Mouse (Mus musculus): Measurements from ENCODE around the gene Brpf3. TPM values are rescaled to one million over a fixed set of nuclear protein-coding genes. Genes with fewer than 3 reads are reported as not detected.
"Not testable (repeated sequence)": the region's sequence is repeated elsewhere in the genome, so short reads cannot be mapped to it uniquely, and the experiment has no call there.

The Brpf3 gene
- polyA plus RNA-seq, 1 experiment from 2014 or later, result 13.2 TPM

DNA sequence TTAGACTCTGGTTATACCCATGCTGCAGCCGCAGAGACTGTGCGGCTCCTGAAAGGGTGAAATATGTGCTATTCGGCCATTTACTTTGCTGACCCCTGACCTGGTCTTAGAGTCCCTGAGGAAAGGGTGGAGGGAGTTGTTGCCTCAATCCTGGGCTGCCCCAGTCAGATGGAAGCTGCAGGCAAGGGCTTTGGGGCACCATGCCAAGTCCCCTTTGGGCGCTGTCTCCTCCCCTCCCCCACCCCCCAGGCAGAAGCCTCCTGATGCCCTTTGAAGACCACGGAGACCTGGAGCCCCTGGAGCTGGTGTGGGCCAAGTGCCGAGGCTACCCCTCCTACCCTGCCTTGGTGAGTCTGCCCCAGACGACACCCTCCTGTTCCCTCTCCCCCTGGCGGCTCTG lies 30.2 kb downstream of the Brpf3 start:
- no peak overlapping the region for H3K27ac ChIP-seq (ENCODE audit: poor library complexity, severe bottlenecking)
- no peak for ATAC-seq (ENCODE audit: insufficient number of reproducible peaks, low FRiP score)

DNA sequence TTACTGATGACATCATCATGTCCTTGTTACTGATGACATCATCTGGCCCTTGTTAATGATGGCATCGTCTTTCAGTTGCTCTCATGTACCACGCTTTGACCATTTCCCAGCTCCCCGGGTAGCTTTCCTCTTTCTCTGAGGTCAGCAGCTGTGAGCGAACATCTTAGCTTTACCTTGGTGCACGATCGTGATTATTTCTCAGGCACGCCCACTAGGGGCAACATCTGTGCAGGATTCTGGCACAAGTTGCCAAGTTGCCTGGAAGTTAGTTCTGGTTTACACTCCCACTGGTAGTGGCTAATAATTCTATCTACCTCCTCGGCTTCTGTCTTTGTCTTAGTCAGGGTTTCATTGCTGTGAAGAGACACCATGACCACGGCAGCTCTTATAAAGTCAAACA lies 31.1 kb downstream of the Brpf3 start:
- H3K4me2 ChIP-seq, result no peak overlapping the region
- WGBS, result 79% methylated on average over 9 of the region's 9 CpGs
- no peak overlapping the region for H3K9ac ChIP-seq
- H3K27ac ChIP-seq (ENCODE audit: poor library complexity, severe bottlenecking), result no peak overlapping the region
- no peak overlapping the region for H3K4me3 ChIP-seq
- peaks cover 93% of the 10 kb centered on the region for H3K36me3 ChIP-seq
- no peaks in the 10 kb centered on the region for H3K27me3 ChIP-seq (replicated peaks)
- no peaks in the 10 kb centered on the region for H3K9me3 ChIP-seq (replicated peaks)
- no peak for ATAC-seq (ENCODE audit: insufficient number of reproducible peaks, low FRiP score)
- H3K4me1 ChIP-seq (replicated peaks), result peaks cover 49% of the 10 kb centered on the region

More for the DNA sequence above, 30.2 kb downstream of the Brpf3 start:
- no peak overlapping the region for H3K9ac ChIP-seq
- H3K9me3 ChIP-seq (replicated peaks), result no peaks in the 10 kb centered on the region
- H3K36me3 ChIP-seq, result peaks cover 91% of the 10 kb centered on the region
- H3K27me3 ChIP-seq (replicated peaks), result no peaks in the 10 kb centered on the region
- no peak overlapping the region for H3K4me2 ChIP-seq
- H3K4me1 ChIP-seq (replicated peaks), result peaks cover 49% of the 10 kb centered on the region
- no peak overlapping the region for H3K4me3 ChIP-seq
- WGBS, result 80% methylated on average over 8 of the region's 8 CpGs

DNA sequence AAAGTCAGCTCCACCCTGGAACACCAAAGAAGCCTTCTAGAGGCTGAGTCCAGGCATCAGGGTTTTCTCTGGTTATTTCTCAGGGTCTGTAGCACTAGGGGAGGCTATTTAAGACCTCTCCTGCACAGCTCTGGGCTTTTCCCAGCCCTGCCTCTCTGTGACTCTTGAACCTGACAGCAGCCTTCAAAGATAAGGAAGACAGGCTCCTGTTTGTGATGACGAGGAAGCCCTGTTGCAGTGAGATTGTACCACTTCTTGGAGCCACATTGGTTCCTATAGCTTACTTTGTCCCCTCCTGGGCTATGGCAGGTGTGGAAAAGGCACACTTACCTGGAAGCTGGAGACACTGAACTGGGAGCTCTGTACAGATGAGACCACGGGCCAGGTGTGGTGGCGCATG lies 32.0 kb downstream of the Brpf3 start:
- Histone ChIP-seq H3K36me3 (peaks cover 94% of the 10 kb centered on the region), H3K9me3 (replicated peaks) (no peaks in the 10 kb centered on the region), H3K27me3 (replicated peaks) (no peaks in the 10 kb centered on the region), H3K4me3 (no peak overlapping the region), H3K9ac (no peak overlapping the region), H3K4me1 (replicated peaks) (peaks cover 49% of the 10 kb centered on the region), H3K27ac (ENCODE audit: poor library complexity, severe bottlenecking) (peak overlapping the region; percentile 56), H3K4me2 (no peak overlapping the region)
- peak; percentile 70 for ATAC-seq (ENCODE audit: insufficient number of reproducible peaks, low FRiP score)
- 65% methylated on average over 3 of the region's 3 CpGs for WGBS

DNA sequence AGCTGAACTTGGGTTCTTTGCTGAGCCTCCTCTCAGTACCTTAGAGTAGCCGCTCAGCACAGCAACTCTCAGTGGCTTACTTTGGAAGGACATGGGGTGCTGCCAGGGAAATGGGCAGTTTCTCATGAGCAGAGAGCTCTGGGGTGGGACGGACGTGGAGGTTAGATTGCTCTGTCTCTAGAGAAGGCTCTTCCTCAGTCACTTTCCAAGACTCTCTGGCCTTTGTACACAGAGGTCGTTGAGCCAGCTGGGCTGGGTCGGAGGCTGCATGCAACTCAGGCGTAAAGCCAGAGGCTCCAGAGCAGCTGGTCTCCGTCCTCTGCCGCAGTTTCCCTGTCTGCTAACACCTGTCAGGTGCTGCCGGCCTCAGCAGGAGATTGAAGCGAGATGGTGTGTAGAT lies 33.8 kb downstream of the Brpf3 start:
- no peaks in the 10 kb centered on the region for H3K9me3 ChIP-seq (replicated peaks)
- H3K9ac ChIP-seq, result no peak overlapping the region
- no peak overlapping the region; the same call in 1 of the 2 replicates for H3K27ac ChIP-seq (ENCODE audit: poor library complexity, severe bottlenecking)
- WGBS, result 55% methylated on average over 10 of the region's 10 CpGs
- no peaks in the 10 kb centered on the region for H3K27me3 ChIP-seq (replicated peaks)
- ATAC-seq (ENCODE audit: insufficient number of reproducible peaks, low FRiP score), result no peak
- H3K4me1 ChIP-seq (replicated peaks), result peaks cover 41% of the 10 kb centered on the region
- peaks cover 94% of the 10 kb centered on the region for H3K36me3 ChIP-seq
- no peak overlapping the region for H3K4me2 ChIP-seq
- H3K4me3 ChIP-seq, result no peak overlapping the region

DNA sequence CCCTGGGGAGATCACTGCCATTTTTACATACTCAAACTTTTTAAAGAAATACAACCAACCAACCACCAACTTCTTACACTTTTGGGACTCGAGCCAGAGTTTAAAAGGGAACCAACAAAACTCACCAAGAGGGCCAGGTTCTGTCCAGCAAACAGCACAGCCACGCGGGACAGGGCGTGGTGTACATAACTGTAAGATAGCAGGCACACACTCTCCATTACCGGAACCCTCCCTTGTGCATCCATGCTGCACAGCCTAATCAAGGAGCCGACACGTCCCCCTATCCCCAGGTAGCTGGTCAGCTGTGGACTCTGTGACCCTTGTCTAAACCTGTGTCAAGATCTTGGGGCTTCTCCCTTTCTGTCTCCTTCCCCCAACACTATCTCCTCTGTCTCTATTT lies 37.0 kb downstream of the Brpf3 start:
- H3K36me3 ChIP-seq, result peaks cover 76% of the 10 kb centered on the region
- H3K27ac ChIP-seq (ENCODE audit: poor library complexity, severe bottlenecking), result no peak overlapping the region
- ATAC-seq (ENCODE audit: insufficient number of reproducible peaks, low FRiP score), result no peak
- no peak overlapping the region for H3K4me3 ChIP-seq
- H3K9me3 ChIP-seq (replicated peaks), result peaks cover 11% of the 10 kb centered on the region
- 82% methylated on average over 7 of the region's 7 CpGs for WGBS
- peaks cover 15% of the 10 kb centered on the region for H3K4me1 ChIP-seq (replicated peaks)
- no peak overlapping the region for H3K9ac ChIP-seq
- no peaks in the 10 kb centered on the region for H3K27me3 ChIP-seq (replicated peaks)
- H3K4me2 ChIP-seq, result no peak overlapping the region

DNA sequence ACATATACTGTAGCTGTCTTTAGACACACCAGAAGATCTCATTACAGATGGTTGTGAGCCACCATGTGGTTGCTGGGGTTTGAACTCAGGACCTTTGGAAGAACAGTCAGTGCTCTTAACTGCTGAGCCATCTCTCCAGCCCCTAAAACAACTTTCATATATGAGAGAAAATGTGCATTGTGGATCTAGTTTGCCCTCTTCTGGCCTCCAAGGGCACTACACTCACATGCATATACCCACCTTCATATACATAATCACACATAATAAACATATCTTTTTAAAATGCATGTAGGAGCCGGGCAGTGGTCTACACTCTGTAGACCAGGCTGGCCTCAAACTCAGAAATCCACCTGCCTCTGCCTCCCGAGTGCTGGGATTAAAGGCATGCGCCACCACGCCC lies 41.1 kb downstream of the Brpf3 start:
- H3K4me3 ChIP-seq; H3K9ac ChIP-seq; H3K4me1 ChIP-seq (replicated peaks); H3K27ac ChIP-seq (ENCODE audit: poor library complexity, severe bottlenecking); H3K27me3 ChIP-seq (replicated peaks); H3K4me2 ChIP-seq; ATAC-seq (ENCODE audit: insufficient number of reproducible peaks, low FRiP score): not testable (repeated sequence)
- Histone ChIP-seq H3K9me3 (replicated peaks) (peaks cover 13% of the 10 kb centered on the region), H3K36me3 (peaks cover 41% of the 10 kb centered on the region)
- WGBS, result 96% methylated on average over 4 of the region's 4 CpGs

DNA sequence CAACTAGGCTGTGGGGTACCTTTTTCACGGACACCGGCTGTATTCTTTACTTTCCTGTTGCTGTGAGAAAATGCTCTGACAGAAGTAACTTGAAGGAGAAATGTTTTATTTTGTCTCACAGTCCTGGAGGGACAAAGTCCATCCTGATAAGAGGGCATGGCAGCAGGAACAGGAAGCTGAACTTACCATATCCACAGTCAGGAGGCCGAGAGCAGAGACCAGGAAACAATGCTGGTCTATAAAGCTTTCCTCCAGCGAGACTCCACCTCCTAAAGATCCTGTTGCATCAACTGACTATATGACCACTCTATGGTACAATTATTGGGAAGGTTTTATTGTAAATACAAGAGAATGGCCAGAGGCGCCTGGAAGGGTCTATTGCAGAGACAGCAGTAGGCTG lies 42.8 kb downstream of the Brpf3 start:
- ATAC-seq (ENCODE audit: insufficient number of reproducible peaks, low FRiP score), result no peak
- H3K4me1 ChIP-seq (replicated peaks), result peaks cover 15% of the 10 kb centered on the region
- H3K27ac ChIP-seq (ENCODE audit: poor library complexity, severe bottlenecking), result no peak overlapping the region
- peaks cover 13% of the 10 kb centered on the region for H3K9me3 ChIP-seq (replicated peaks)
- H3K9ac ChIP-seq, result no peak overlapping the region
- H3K4me2 ChIP-seq, result no peak overlapping the region
- no peak overlapping the region for H3K4me3 ChIP-seq
- WGBS, result 85% methylated on average over 5 of the region's 5 CpGs
- no peaks in the 10 kb centered on the region for H3K27me3 ChIP-seq (replicated peaks)
- peaks cover 24% of the 10 kb centered on the region for H3K36me3 ChIP-seq

DNA sequence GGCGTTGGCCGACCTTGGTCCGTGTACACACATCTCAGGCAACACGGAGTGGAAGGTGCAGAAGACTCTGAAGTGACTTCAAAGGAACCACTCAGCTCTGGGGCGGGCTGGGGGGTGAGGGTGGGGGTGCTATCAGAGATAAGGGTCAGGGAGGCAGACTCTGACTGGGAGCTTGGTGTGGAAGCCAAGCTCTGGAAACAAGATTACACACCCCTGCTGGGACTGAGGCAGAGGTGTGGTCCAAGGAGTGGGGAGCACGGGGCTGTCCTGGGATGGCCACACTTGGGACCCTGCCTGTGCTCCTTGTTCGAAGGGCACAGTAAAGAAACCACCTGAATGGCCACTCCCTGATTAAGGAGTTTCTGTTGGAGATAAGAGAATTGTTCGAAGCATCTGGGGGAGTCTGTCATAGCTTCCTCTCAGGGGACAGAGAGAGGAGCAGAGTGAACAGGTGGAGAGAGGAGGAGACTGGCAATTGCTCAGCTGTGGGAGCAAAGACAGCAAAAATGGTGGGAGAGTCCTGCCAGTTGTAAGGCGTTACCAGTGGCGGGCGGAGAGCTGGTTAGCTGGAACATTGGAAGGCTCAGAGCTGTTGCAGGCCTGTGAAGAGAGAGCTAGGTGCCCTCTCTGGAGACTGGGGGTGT lies 46.2 kb downstream of the Brpf3 start:
- Histone ChIP-seq H3K4me3 (no peak overlapping the region), H3K9ac (no peak overlapping the region), H3K36me3 (no peaks in the 10 kb centered on the region), H3K27ac (ENCODE audit: poor library complexity, severe bottlenecking) (no peak overlapping the region), H3K4me1 (replicated peaks) (peaks cover 15% of the 10 kb centered on the region), H3K4me2 (peak overlapping the region; percentile 29), H3K9me3 (replicated peaks) (peaks cover 8% of the 10 kb centered on the region), H3K27me3 (replicated peaks) (no peaks in the 10 kb centered on the region)
- WGBS, result 20% methylated on average over 11 of the region's 11 CpGs
- peak; percentile 57; the same call in 1 of the 2 replicates for ATAC-seq (ENCODE audit: insufficient number of reproducible peaks, low FRiP score)

DNA sequence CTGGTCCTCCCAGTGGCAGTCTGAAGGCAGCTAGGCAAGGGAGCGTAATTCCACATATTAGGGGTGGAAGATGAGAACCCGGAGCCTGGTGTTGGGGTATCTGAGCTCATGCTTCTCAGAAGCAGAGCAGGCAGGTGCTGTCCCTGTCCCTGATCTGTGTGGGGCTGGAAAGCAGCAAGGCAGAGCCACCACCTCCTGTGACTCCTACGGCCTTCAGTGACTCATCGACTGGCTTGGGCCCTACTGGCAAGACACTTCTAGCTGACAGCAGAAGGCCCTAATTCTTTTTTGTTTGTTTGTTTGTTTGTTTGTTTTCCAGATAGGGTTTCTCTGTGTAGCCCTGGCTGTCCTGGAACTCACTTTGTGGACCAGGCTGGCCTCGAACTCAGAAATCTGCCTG lies 49.6 kb downstream of the Brpf3 start:
- peaks cover 15% of the 10 kb centered on the region for H3K4me1 ChIP-seq (replicated peaks)
- H3K36me3 ChIP-seq, result no peaks in the 10 kb centered on the region
- H3K9ac ChIP-seq, result no peak overlapping the region
- no peak overlapping the region for H3K4me3 ChIP-seq
- H3K27ac ChIP-seq (ENCODE audit: poor library complexity, severe bottlenecking), result no peak overlapping the region
- 90% methylated on average over 5 of the region's 5 CpGs for WGBS
- 0 out of 2 replicates have a peak, but pooled peaks cover 3% of the 10 kb centered on the region for H3K9me3 ChIP-seq (replicated peaks)
- H3K27me3 ChIP-seq (replicated peaks), result no peaks in the 10 kb centered on the region
- no peak for ATAC-seq (ENCODE audit: insufficient number of reproducible peaks, low FRiP score)
- H3K4me2 ChIP-seq, result no peak overlapping the region

DNA sequence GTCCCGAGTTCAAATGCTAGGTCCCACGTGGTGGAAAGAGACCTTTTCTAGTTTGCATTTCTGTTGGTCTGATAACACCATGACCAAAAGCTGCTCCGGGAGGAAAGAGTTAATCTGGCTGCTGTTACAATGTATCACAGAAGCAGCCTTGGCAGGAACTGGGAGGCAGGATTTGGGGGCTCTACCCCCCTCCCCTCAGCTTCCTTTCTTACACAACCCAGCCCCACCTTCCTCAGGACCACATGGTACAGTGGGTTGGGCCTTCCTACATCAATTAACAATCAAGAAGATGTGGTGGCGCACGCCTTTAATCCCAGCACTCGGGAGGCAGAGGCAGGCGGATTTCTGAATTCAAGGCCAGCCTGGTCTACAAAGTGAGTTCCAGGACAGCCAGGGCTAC lies 53.5 kb downstream of the Brpf3 start:
- Histone ChIP-seq H3K4me1 (replicated peaks) (no peaks in the 10 kb centered on the region), H3K27me3 (replicated peaks) (no peaks in the 10 kb centered on the region), H3K9me3 (replicated peaks) (peaks cover 21% of the 10 kb centered on the region), H3K9ac (no peak overlapping the region), H3K27ac (ENCODE audit: poor library complexity, severe bottlenecking) (no peak overlapping the region), H3K36me3 (no peaks in the 10 kb centered on the region), H3K4me3 (no peak overlapping the region), H3K4me2 (no peak overlapping the region)
- 83% methylated on average over 7 of the region's 7 CpGs for WGBS
- no peak for ATAC-seq (ENCODE audit: insufficient number of reproducible peaks, low FRiP score)

DNA sequence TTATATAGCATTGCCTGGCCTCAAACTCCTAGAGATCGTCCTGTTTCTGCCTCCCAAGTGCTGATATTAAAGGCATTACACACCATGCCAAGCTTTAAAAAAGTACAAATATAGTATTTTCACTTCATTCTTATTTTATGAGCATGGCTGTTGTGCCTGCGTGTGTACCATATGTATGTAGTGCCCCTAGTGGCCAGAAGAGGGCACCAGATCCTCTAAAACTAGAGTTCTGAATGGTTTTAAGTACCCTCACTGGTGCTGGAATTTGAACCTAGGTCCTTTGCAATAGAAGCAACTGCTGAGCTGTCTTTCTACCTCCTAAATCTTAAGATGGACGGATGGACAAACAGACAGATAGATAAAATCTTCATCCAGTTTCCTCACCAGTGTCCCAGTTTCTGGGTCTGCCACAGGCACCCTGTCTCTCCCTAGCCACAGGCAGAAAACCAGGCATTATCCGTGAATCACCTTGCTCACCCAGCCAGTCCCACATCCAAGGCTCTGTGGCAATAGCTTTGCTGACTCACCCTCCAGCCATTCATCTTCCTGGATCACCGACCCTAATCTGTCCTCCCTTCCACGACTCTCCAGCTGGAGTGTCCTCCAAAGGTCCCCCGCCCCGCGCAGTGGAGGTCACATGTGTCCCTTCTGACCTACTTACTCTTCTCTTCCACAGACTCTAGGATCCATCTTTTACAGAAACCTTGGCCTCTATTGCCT lies 54.4 kb downstream of the Brpf3 start:
- Histone ChIP-seq H3K36me3 (no peaks in the 10 kb centered on the region), H3K9ac (no peak overlapping the region), H3K4me3 (no peak overlapping the region), H3K27me3 (replicated peaks) (no peaks in the 10 kb centered on the region), H3K4me2 (no peak overlapping the region), H3K9me3 (replicated peaks) (peaks cover 21% of the 10 kb centered on the region), H3K4me1 (replicated peaks) (no peaks in the 10 kb centered on the region), H3K27ac (ENCODE audit: poor library complexity, severe bottlenecking) (no peak overlapping the region)
- no peak for ATAC-seq (ENCODE audit: insufficient number of reproducible peaks, low FRiP score)
- 70% methylated on average over 9 of the region's 9 CpGs for WGBS

Measured in heart, embryonic 12.5 days (tissue).